Comparison of ENCODE assay signal across 9 mouse cellular contexts in the genomic region with DNA sequence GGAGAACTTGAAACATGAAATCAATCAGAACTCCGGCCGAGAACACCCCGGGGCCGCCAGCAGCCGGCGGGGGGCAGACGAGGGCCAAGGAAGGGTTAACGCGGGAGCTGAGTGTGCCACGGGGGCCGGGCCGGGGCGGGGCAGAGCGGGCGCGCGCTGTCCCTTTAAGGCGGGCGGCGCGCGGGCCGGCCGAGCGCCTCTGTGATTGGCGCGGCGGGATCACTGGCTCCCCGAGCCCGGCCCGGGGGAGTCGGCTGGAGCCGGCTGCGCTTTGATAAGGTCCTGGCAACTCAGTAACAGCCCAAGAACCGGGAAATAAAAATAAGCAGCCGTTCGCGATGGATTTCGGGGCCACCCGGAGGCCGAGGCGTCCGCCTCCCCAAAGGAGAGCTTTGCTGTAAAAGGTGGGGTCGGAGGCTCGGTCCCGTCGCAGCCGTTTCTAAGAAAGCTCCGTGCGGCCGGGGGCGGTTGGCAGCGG. TPM values are rescaled to one million over a fixed set of nuclear protein-coding genes. Genes with fewer than 3 reads are reported as not detected.
DNase-seq lines count a peak whose midpoint lies in the region; ATAC-seq and TF ChIP-seq lines count a peak whose summit lies in the region.
"Had no signal": no experiment of that assay in that cellular context is flagged by ENCODE, and none has a peak within 500 bp of the region (broad histone marks: within the 10 kb centered on the region; RNA-seq: fewer than 3 reads in every experiment).

A gene (plus strand): TSS at position 192 of the 478 bp plus-strand sequence.

- H3K4me3 ChIP-seq in forebrain, embryonic 14.5 days (ENCODE audit: low read depth, low read length) = peak within 1 kb of the TSS; percentile 86
- peak within 1 kb of the TSS; percentile 71 for H3K4me3 ChIP-seq in heart, postnatal 0 days (ENCODE audit: low read depth, low read length)
- H3K4me3 ChIP-seq in liver, embryonic 15.5 days (replicated peaks) = peak within 1 kb of the TSS; percentile 62
- peak within 1 kb of the TSS; percentile 92 for H3K4me3 ChIP-seq in neural tube, embryonic 13.5 days

- under 1% methylated on average over 53 of the region's 53 CpGs for WGBS in forebrain, embryonic 14.5 days
- under 1% methylated on average over 53 of the region's 53 CpGs for whole genome bisulfite sequencing in heart, postnatal 0 days
- under 1% methylated on average over 53 of the region's 53 CpGs for WGBS in liver, embryonic 15.5 days (ENCODE audit: insufficient replicate concordance)
- whole genome bisulfite sequencing in neural tube, embryonic 13.5 days = under 1% methylated on average over 48 of the region's 53 CpGs

- no peaks in the 10 kb centered on the region for H3K36me3 ChIP-seq in forebrain, embryonic 14.5 days (ENCODE audit: control insufficient read depth, insufficient read depth, low read length)
- H3K36me3 ChIP-seq in heart, postnatal 0 days (replicated peaks; ENCODE audit: control insufficient read depth, insufficient read depth, low read length) = no peaks in the 10 kb centered on the region
- no peaks in the 10 kb centered on the region for H3K36me3 ChIP-seq in liver, embryonic 15.5 days (replicated peaks)
- H3K36me3 ChIP-seq in neural tube, embryonic 13.5 days = no peaks in the 10 kb centered on the region
- H3K36me3 ChIP-seq: G1E had no signal

- peak; percentile 81 for TF ChIP-seq EP300 in heart, postnatal 0 days (IDR thresholded peaks at IDR 0.05; ENCODE audit: low read depth)

- peaks cover 32% of the 10 kb centered on the region for H3K4me1 ChIP-seq in forebrain, embryonic 14.5 days (ENCODE audit: control insufficient read depth, insufficient read depth, low read length)
- H3K4me1 ChIP-seq in heart, postnatal 0 days (ENCODE audit: control insufficient read depth, insufficient read depth) = peaks cover 15% of the 10 kb centered on the region; the same call in 1 of the 2 replicates
- peaks cover 6% of the 10 kb centered on the region; the same call in 1 of the 2 replicates for H3K4me1 ChIP-seq in liver, embryonic 15.5 days (replicated peaks)
- peaks cover 49% of the 10 kb centered on the region for H3K4me1 ChIP-seq in neural tube, embryonic 13.5 days (replicated peaks)

- 0 out of 2 replicates have a peak, but pooled peaks cover 2% of the 10 kb centered on the region for H3K9me3 ChIP-seq in forebrain, embryonic 14.5 days (replicated peaks; ENCODE audit: control insufficient read depth, low read length)
- no peaks in the 10 kb centered on the region for H3K9me3 ChIP-seq in heart, postnatal 0 days (replicated peaks; ENCODE audit: control insufficient read depth, low read length)
- no peaks in the 10 kb centered on the region for H3K9me3 ChIP-seq in liver, embryonic 15.5 days (replicated peaks)
- peaks cover 5% of the 10 kb centered on the region; the same call in 1 of the 2 replicates for H3K9me3 ChIP-seq in neural tube, embryonic 13.5 days

- peak; percentile 86 to 91 for DNase-seq in CD8-positive naive resting alpha-beta T cell, adult 2 months (ENCODE audit: low read depth in 2 of 2, low spot score in 2 of 2)
- DNase-seq in c-Kit-positive CD71-positive TER-119-positive erythroid progenitor cells, embryonic 14.5 days (ENCODE audit: low spot score) = peak; percentile 29
- DNase-seq in forebrain, embryonic 14.5 days (ENCODE audit: low spot score) = peak; percentile 97
- DNase-seq in heart, postnatal 0 days (ENCODE audit: low spot score) = peak; percentile 92
- peak; percentile 93 to 95 for DNase-seq in kidney, postnatal 36 days
- peak; percentile 77 for DNase-seq in telencephalon, adult 2 months (ENCODE audit: low read depth, low spot score)

- no peaks in the 10 kb centered on the region for H3K27me3 ChIP-seq in forebrain, embryonic 14.5 days (replicated peaks; ENCODE audit: control insufficient read depth, insufficient read depth, low read length)
- H3K27me3 ChIP-seq in heart, postnatal 0 days (ENCODE audit: control insufficient read depth, insufficient read depth, low read length) = peaks cover 19% of the 10 kb centered on the region
- peaks cover 78% of the 10 kb centered on the region for H3K27me3 ChIP-seq in liver, embryonic 15.5 days
- no peaks in the 10 kb centered on the region for H3K27me3 ChIP-seq in neural tube, embryonic 13.5 days

- H3K4me2 ChIP-seq in forebrain, embryonic 14.5 days (ENCODE audit: low read length) = peak within 1 kb of the TSS; percentile 89
- peak within 1 kb of the TSS; percentile 87 for H3K4me2 ChIP-seq in heart, postnatal 0 days (ENCODE audit: low read depth, low read length)
- H3K4me2 ChIP-seq in liver, embryonic 15.5 days = peak within 1 kb of the TSS; percentile 77
- peak within 1 kb of the TSS; percentile 91 for H3K4me2 ChIP-seq in neural tube, embryonic 13.5 days

- no peak for TF ChIP-seq CTCF in heart, postnatal 0 days (IDR thresholded peaks at IDR 0.05; ENCODE audit: low read depth)

- peak within 1 kb of the TSS; percentile 99 for H3K27ac ChIP-seq in forebrain, embryonic 14.5 days (ENCODE audit: low read depth, low read length)
- H3K27ac ChIP-seq in heart, postnatal 0 days (ENCODE audit: low read depth) = peak within 1 kb of the TSS; percentile 97
- peak within 1 kb of the TSS; percentile 78 for H3K27ac ChIP-seq in liver, embryonic 15.5 days (replicated peaks)
- peak within 1 kb of the TSS; percentile 99 for H3K27ac ChIP-seq in neural tube, embryonic 13.5 days (replicated peaks)

- ATAC-seq in forebrain, embryonic 14.5 days = peak; percentile 92
- ATAC-seq in heart, postnatal 0 days (ENCODE audit: insufficient read depth, low read depth) = peak; percentile 96
- peak; percentile 89 for ATAC-seq in liver, embryonic 15.5 days (ENCODE audit: insufficient read depth)
- ATAC-seq in neural tube, embryonic 13.5 days (ENCODE audit: low read depth) = peak; percentile 93

- peak within 1 kb of the TSS; percentile 93 for H3K9ac ChIP-seq in forebrain, embryonic 14.5 days (ENCODE audit: low read length)
- H3K9ac ChIP-seq in heart, postnatal 0 days (replicated peaks; ENCODE audit: low read depth, low read length) = peak within 1 kb of the TSS; percentile 82
- H3K9ac ChIP-seq in liver, embryonic 15.5 days = peak within 1 kb of the TSS; percentile 43; the same call in 1 of the 2 replicates
- H3K9ac ChIP-seq in neural tube, embryonic 13.5 days = peak within 1 kb of the TSS; percentile 93

RNA-seq across cellular contexts. Expression of the gene that starts here (rescaled TPM):
- 7.8 and 9.4 TPM in 2 replicates for polyA plus RNA-seq in forebrain, embryonic 14.5 days (2014; fragmentation: Nextera tagmentation; extraction: Ambion mirVana)
- 2.8 and 8.5 TPM in 2 replicates for total RNA-seq in heart, postnatal 0 days (2014; rRNA removed; ENCODE audit: low replicate concordance)
- 0.78 and 0.90 TPM in 2 replicates for polyA plus RNA-seq in heart, postnatal 0 days (2015; fragmentation: Nextera tagmentation; extraction: Ambion mirVana)
- 0.10 and 0.38 TPM in 2 replicates for polyA plus RNA-seq in liver, embryonic 15.5 days (2015; fragmentation: Nextera tagmentation; extraction: Ambion mirVana)
- polyA plus RNA-seq in neural tube, embryonic 13.5 days (2015; fragmentation: Nextera tagmentation; extraction: Ambion mirVana) = 8.8 and 10.6 TPM in 2 replicates
- total RNA-seq: G1E had no signal
- polyA plus RNA-seq: G1E had no signal

Comparison
In these comparisons a context has a peak if more than half of its experiments do, and no peak if none do; other contexts are left out.
1. Peak in every context shown above with its lines: DNase-seq, ATAC-seq, H3K4me3 ChIP-seq and H3K27ac ChIP-seq.
2. Peak in ATAC-seq, H3K4me3 ChIP-seq, H3K27ac ChIP-seq, H3K9ac ChIP-seq and H3K4me2 ChIP-seq in liver, embryonic 15.5 days; RNA of the gene not detected or under 1 TPM.
3. DNase-seq: peak in every context shown above with its lines; median percentile 97 in forebrain, embryonic 14.5 days; 94 in kidney, postnatal 36 days; 92 in heart, postnatal 0 days; 88 in CD8-positive naive resting alpha-beta T cell, adult 2 months; 77 in telencephalon, adult 2 months; 29 in c-Kit-positive CD71-positive TER-119-positive erythroid progenitor cells, embryonic 14.5 days.
4. H3K9ac ChIP-seq: peak in every context shown above with its lines; median percentile 93 in forebrain, embryonic 14.5 days; 93 in neural tube, embryonic 13.5 days; 82 in heart, postnatal 0 days; 43 in liver, embryonic 15.5 days.